Mouse (Mus musculus) midbrain, embryonic 11.5 days (tissue): ENCODE data around the gene Trio. TPM values are rescaled to one million over a fixed set of nuclear protein-coding genes. Genes with fewer than 3 reads are reported as not detected.

ENCODE experiments used
- ATAC-seq: fragments of 200-750 bp; cut with Nextera tagmentation; 2 replicates; pipeline ENCODE4 v1.8.0; 2017; ENCODE audit warnings: moderate TSS enrichment, moderate library complexity; ENCODE audit not compliant: low FRiP score
- DNase-seq: peaks from one replicate; pipeline ENCODE4 v3.0.0; 2015; ENCODE audit warnings: low spot score; ENCODE audit errors: missing footprints
- H3K27ac ChIP-seq: fragments of 300-500 bp; sonication (generic); 2 replicates; pipeline ENCODE4 v1.5.1; 2014; ENCODE audit warnings: low read depth, low read length
- H3K27me3 ChIP-seq: fragments of 300-500 bp; sonication (generic); 2 replicates; pipeline ENCODE4 v1.6.1; 2014; ENCODE audit warnings: mild to moderate bottlenecking, low read length, moderate library complexity, mixed read lengths; ENCODE audit not compliant: control insufficient read depth, insufficient read depth
- H3K36me3 ChIP-seq: fragments of 300-500 bp; sonication (generic); 2 replicates; pipeline ENCODE4 v1.6.1; 2014; ENCODE audit warnings: mild to moderate bottlenecking, low read length, moderate library complexity, mixed read lengths; ENCODE audit not compliant: control insufficient read depth, insufficient read depth
- H3K4me1 ChIP-seq: fragments of 300-500 bp; sonication (generic); 2 replicates; pipeline ENCODE4 v1.6.1; 2014; ENCODE audit warnings: low read length; ENCODE audit not compliant: control insufficient read depth, insufficient read depth
- H3K4me2 ChIP-seq: fragments of 300-500 bp; sonication (generic); 2 replicates; pipeline ENCODE4 v1.6.1; 2014; ENCODE audit warnings: mild to moderate bottlenecking, moderate library complexity
- H3K4me3 ChIP-seq: fragments of 300-500 bp; sonication (generic); 2 replicates; pipeline ENCODE4 v1.5.1; 2014; ENCODE audit warnings: low read depth, low read length
- H3K9ac ChIP-seq: fragments of 300-500 bp; sonication (generic); 2 replicates; pipeline ENCODE4 v1.6.1; 2014; ENCODE audit warnings: low read length
- H3K9me3 ChIP-seq: fragments of 300-500 bp; sonication (generic); 2 replicates; pipeline ENCODE4 v1.6.1; 2016; ENCODE audit warnings: low read length; ENCODE audit not compliant: control insufficient read depth
- WGBS: fragments of 180-500 bp; shearing (Covaris S2); extraction: QIAGEN DNeasy Blood & Tissue Kit; methylation state at CpG from one replicate; pipeline ENCODE4 v1.1.7; 2014; 5-methylcytosine and 5-hydroxymethylcytosine counted together
- polyA plus RNA-seq: library from polyadenylated mRNA; unstranded; fragments of >200 nt; fragmentation: Nextera tagmentation; extraction: Ambion mirVana; gene quantifications from 2 replicates; pipeline ENCODE4 v1.2.1, GENCODE M21; 2014

Trio gene
- polyA plus RNA-seq, 1 experiment from 2014 or later = 32.5 TPM

- Histone ChIP-seq H3K9me3 (no peaks in the 10 kb centered on the region), H3K4me3 (no peak overlapping the region), H3K9ac (no peak overlapping the region), H3K36me3 (peaks cover 19% of the 10 kb centered on the region; the same call in 1 of the 2 replicates), H3K27ac (no peak overlapping the region), H3K27me3 (no peaks in the 10 kb centered on the region), H3K4me2 (no peak overlapping the region), H3K4me1 (no peaks in the 10 kb centered on the region)
- WGBS = 79% methylated on average over 12 of the region's 12 CpGs
- ATAC-seq (no peak), DNase-seq (no peak)
Observed at GRCm38 (mm10) chr15:27770513-27771196, 255.0 kb downstream of the Trio start.

GRCm38 (mm10) chr15:27761416-27761815 is 264.2 kb downstream of the Trio start:
- no peak overlapping the region for H3K4me2 ChIP-seq
- no peak for DNase-seq
- no peaks in the 10 kb centered on the region for H3K27me3 ChIP-seq
- no peak for ATAC-seq
- H3K4me1 ChIP-seq = no peaks in the 10 kb centered on the region
- H3K9ac ChIP-seq = no peak overlapping the region
- H3K9me3 ChIP-seq = no peaks in the 10 kb centered on the region
- WGBS = 95% methylated on average over 3 of the region's 3 CpGs
- no peak overlapping the region for H3K4me3 ChIP-seq
- H3K27ac ChIP-seq = no peak overlapping the region
- peaks cover 3% of the 10 kb centered on the region; the same call in 1 of the 2 replicates for H3K36me3 ChIP-seq

GRCm38 (mm10) chr15:27760655-27761054 is 265.0 kb downstream of the Trio start:
- Histone ChIP-seq H3K4me2 (no peak overlapping the region), H3K9ac (no peak overlapping the region), H3K9me3 (no peaks in the 10 kb centered on the region), H3K4me3 (no peak overlapping the region), H3K4me1 (no peaks in the 10 kb centered on the region), H3K27ac (no peak overlapping the region), H3K27me3 (no peaks in the 10 kb centered on the region), H3K36me3 (peaks cover 2% of the 10 kb centered on the region; the same call in 1 of the 2 replicates)
- WGBS = 86% methylated on average over 1 of the region's 1 CpGs
- no peak for DNase-seq
- no peak for ATAC-seq

- H3K36me3 ChIP-seq = peaks cover 6% of the 10 kb centered on the region
- ATAC-seq = no peak
Observed at GRCm38 (mm10) chr15:27759890-27760289, 265.8 kb downstream of the Trio start.

GRCm38 (mm10) chr15:27758680-27759079 is 267.0 kb downstream of the Trio start:
- WGBS = 71% methylated on average over 6 of the region's 6 CpGs
- ATAC-seq (no peak), DNase-seq (no peak)
- Histone ChIP-seq H3K27ac (no peak overlapping the region), H3K36me3 (peaks cover 8% of the 10 kb centered on the region), H3K4me1 (no peaks in the 10 kb centered on the region), H3K27me3 (no peaks in the 10 kb centered on the region), H3K4me3 (no peak overlapping the region), H3K9me3 (no peaks in the 10 kb centered on the region), H3K4me2 (no peak overlapping the region), H3K9ac (no peak overlapping the region)

More at GRCm38 (mm10) chr15:27759890-27760289, 265.8 kb downstream of the Trio start:
- DNase-seq = no peak
- Histone ChIP-seq H3K4me1 (no peaks in the 10 kb centered on the region), H3K4me2 (no peak overlapping the region), H3K27ac (no peak overlapping the region), H3K9ac (no peak overlapping the region), H3K4me3 (no peak overlapping the region), H3K27me3 (no peaks in the 10 kb centered on the region), H3K9me3 (no peaks in the 10 kb centered on the region)
- WGBS = 89% methylated on average over 5 of the region's 5 CpGs

- WGBS = 91% methylated on average over 11 of the region's 11 CpGs
- Histone ChIP-seq H3K36me3 (peaks cover 8% of the 10 kb centered on the region), H3K4me1 (peaks cover 3% of the 10 kb centered on the region; the same call in 1 of the 2 replicates), H3K9ac (no peak overlapping the region), H3K9me3 (no peaks in the 10 kb centered on the region), H3K27ac (no peak overlapping the region), H3K4me2 (no peak overlapping the region), H3K27me3 (no peaks in the 10 kb centered on the region), H3K4me3 (no peak overlapping the region)
- ATAC-seq = no peak
- no peak for DNase-seq
Observed at GRCm38 (mm10) chr15:27756426-27756825, 269.2 kb downstream of the Trio start.

GRCm38 (mm10) chr15:27754571-27755260 is 270.9 kb downstream of the Trio start:
- DNase-seq (no peak), ATAC-seq (no peak)
- 89% methylated on average over 7 of the region's 7 CpGs for WGBS
- no peak overlapping the region for H3K27ac ChIP-seq
- no peaks in the 10 kb centered on the region for H3K9me3 ChIP-seq
- no peak overlapping the region for H3K4me3 ChIP-seq
- H3K27me3 ChIP-seq = no peaks in the 10 kb centered on the region
- H3K9ac ChIP-seq = no peak overlapping the region
- H3K4me1 ChIP-seq = peaks cover 3% of the 10 kb centered on the region; the same call in 1 of the 2 replicates
- H3K36me3 ChIP-seq = peaks cover 10% of the 10 kb centered on the region
- H3K4me2 ChIP-seq = no peak overlapping the region

- ATAC-seq = no peak
- Histone ChIP-seq H3K4me1 (peaks cover 3% of the 10 kb centered on the region; the same call in 1 of the 2 replicates), H3K36me3 (peaks cover 10% of the 10 kb centered on the region), H3K4me3 (no peak overlapping the region), H3K4me2 (no peak overlapping the region), H3K9ac (no peak overlapping the region), H3K27me3 (no peaks in the 10 kb centered on the region), H3K27ac (no peak overlapping the region), H3K9me3 (no peaks in the 10 kb centered on the region)
- no peak for DNase-seq
- 79% methylated on average over 5 of the region's 5 CpGs for WGBS
Observed at GRCm38 (mm10) chr15:27753923-27754322, 271.7 kb downstream of the Trio start.

GRCm38 (mm10) chr15:27752677-27753342 is 272.8 kb downstream of the Trio start:
- H3K27me3 ChIP-seq = no peaks in the 10 kb centered on the region
- peaks cover 16% of the 10 kb centered on the region for H3K36me3 ChIP-seq
- no peak overlapping the region for H3K27ac ChIP-seq
- no peak overlapping the region for H3K4me2 ChIP-seq
- H3K9ac ChIP-seq = no peak overlapping the region
- 56% methylated on average over 7 of the region's 7 CpGs for WGBS
- H3K4me3 ChIP-seq = no peak overlapping the region
- no peak for DNase-seq
- ATAC-seq = no peak
- no peaks in the 10 kb centered on the region for H3K9me3 ChIP-seq
- H3K4me1 ChIP-seq = peaks cover 3% of the 10 kb centered on the region; the same call in 1 of the 2 replicates
